ENCODE assay signal across 41 mouse cellular contexts in the genomic region with DNA sequence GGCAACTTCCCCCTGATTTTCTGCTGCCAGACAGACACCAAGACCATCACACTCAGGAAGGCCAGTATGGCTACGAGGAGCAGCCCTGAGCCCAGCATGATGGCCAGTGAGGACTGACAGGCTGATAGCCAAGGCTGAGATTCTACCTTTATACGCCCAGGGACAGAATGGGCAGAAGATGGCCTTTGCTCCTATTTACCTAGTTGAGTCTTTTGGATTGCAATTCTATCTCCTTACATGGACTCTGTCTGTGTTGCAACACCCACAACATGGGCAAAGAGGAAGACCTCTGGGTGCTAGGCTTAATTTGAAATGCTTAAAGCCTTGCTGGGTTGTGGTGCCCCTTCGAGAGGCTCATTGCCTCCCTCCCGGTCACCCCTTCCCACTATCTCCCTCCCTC. TPM values are rescaled to one million over a fixed set of nuclear protein-coding genes. Genes with fewer than 3 reads are reported as not detected.
"Had no signal": no experiment of that assay in that cellular context is flagged by ENCODE, and none has a peak within 500 bp of the region (broad histone marks: within the 10 kb centered on the region; RNA-seq: fewer than 3 reads in every experiment).

A gene (minus strand): TSS at position 123 of the 400 bp plus-strand sequence.

- H3K36me3 ChIP-seq: heart, embryonic 10.5 days; heart, embryonic 13.5 days; heart, embryonic 15.5 days; hindbrain, embryonic 13.5 days; hindbrain, embryonic 15.5 days; kidney, embryonic 15.5 days; limb, embryonic 13.5 days; limb, embryonic 15.5 days had no signal

- H3K4me2 ChIP-seq: heart, embryonic 13.5 days; heart, embryonic 15.5 days; hindbrain, embryonic 13.5 days; hindbrain, embryonic 15.5 days; kidney, embryonic 15.5 days; limb, embryonic 13.5 days; limb, embryonic 15.5 days had no signal

- H3K9ac ChIP-seq: heart, embryonic 13.5 days; heart, embryonic 15.5 days; hindbrain, embryonic 13.5 days; hindbrain, embryonic 15.5 days; kidney, embryonic 15.5 days; limb, embryonic 13.5 days; limb, embryonic 15.5 days; liver, embryonic 14.5 days had no signal

- H3K4me3 ChIP-seq: heart, embryonic 10.5 days; heart, embryonic 13.5 days; heart, embryonic 15.5 days; hindbrain, embryonic 13.5 days; hindbrain, embryonic 15.5 days; kidney, embryonic 15.5 days; limb, embryonic 13.5 days; limb, embryonic 15.5 days had no signal

- H3K27ac ChIP-seq: heart, embryonic 10.5 days; heart, embryonic 13.5 days; heart, embryonic 15.5 days; hindbrain, embryonic 13.5 days; hindbrain, embryonic 15.5 days; hindbrain, postnatal 0 days; kidney, embryonic 15.5 days; kidney, postnatal 0 days; limb, embryonic 13.5 days; limb, embryonic 15.5 days; liver, embryonic 14.5 days had no signal

- H3K9me3 ChIP-seq: heart, embryonic 10.5 days; heart, embryonic 15.5 days; kidney, embryonic 15.5 days; limb, embryonic 15.5 days had no signal

- H3K27me3 ChIP-seq: heart, embryonic 13.5 days; heart, embryonic 15.5 days; hindbrain, embryonic 13.5 days; hindbrain, embryonic 15.5 days; kidney, embryonic 15.5 days; limb, embryonic 13.5 days; limb, embryonic 15.5 days had no signal

- H3K4me1 ChIP-seq: heart, embryonic 10.5 days; heart, embryonic 13.5 days; heart, embryonic 15.5 days; hindbrain, embryonic 13.5 days; hindbrain, embryonic 15.5 days; kidney, embryonic 15.5 days; limb, embryonic 13.5 days; limb, embryonic 15.5 days had no signal

- DNase-seq: gastrocnemius, postnatal 14 days; gastrocnemius, postnatal 36 days; heart, adult 18-20 months; heart, postnatal 14 days; heart, postnatal 36 days; kidney, adult 11 months; kidney, adult 2 months; kidney, adult 9 months; kidney, postnatal 14 days; kidney, postnatal 36 days; layer of hippocampus, adult 9-11 months; layer of hippocampus, postnatal 36 days; left cerebral cortex, postnatal 4 days had no signal

- ATAC-seq: hindbrain, postnatal 0 days; intestine, embryonic 16.5 days had no signal

RNA-seq across cellular contexts. Expression of the gene that starts here (rescaled TPM):
- total RNA-seq: gastrocnemius, adult 18-20 months; gastrocnemius, adult 8-10 months; gastrocnemius, postnatal 14 days; gastrocnemius, postnatal 36 days; heart, adult 18-20 months; heart, adult 8-10 months; heart, postnatal 14 days; heart, postnatal 36 days; hematopoietic stem cell, adult 5-6 weeks; hindbrain, postnatal 0 days; layer of hippocampus, adult 18-20 months; layer of hippocampus, postnatal 14 days; layer of hippocampus, postnatal 36 days; left cerebral cortex, adult 18-20 months; left cerebral cortex, adult 8-10 months; left cerebral cortex, postnatal 10 days; left cerebral cortex, postnatal 25 days; left cerebral cortex, postnatal 4 days had no signal
- polyA plus RNA-seq: gonadal fat pad, adult 2 months; heart, embryonic 10.5 days; heart, embryonic 13.5 days; heart, embryonic 15.5 days; heart, postnatal 0 days; hindbrain, embryonic 11.5 days; hindbrain, embryonic 13.5 days; hindbrain, embryonic 15.5 days; hindbrain, postnatal 0 days; intestine, embryonic 14.5 days; intestine, embryonic 16.5 days; kidney, adult 2 months; kidney, postnatal 0 days; large intestine, adult 2 months; limb, embryonic 11.5 days; limb, embryonic 13.5 days; limb, embryonic 15.5 days had no signal
